Mouse (Mus musculus): ENCODE results near the gene Gm11011. TPM values are rescaled to one million over a fixed set of nuclear protein-coding genes. Genes with fewer than 3 reads are reported as not detected.

The Gm11011 gene
- total RNA-seq, 2 experiments from 2014 or later: not detected

GRCm38 (mm10) chr2:169597357-169597756 lies 9.8 kb upstream of the Gm11011 start:
- DNase-seq (ENCODE audit: low spot score in 2 of 2): no peak
- intact Hi-C loops (cut with DNase I): no loop called here

DNA sequence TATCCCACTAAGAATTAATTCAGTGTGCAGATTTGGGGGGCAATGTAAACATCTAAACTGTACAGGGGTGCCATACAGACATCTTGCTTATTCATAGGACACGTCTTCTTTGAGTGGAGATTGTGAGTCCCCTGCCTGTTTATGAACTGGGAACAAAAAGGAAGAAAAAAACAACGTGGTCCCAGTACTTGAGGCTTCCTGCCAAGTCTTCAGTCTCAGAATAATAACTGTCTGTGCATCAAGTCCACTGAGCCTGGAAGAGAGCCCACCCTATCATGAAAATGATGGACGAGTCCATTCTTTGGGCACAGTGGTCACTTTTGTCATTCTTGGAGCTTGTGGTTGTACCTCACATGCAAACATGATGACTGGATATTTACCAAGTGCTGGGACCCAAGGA lies 6.2 kb upstream of the Gm11011 start:
- intact Hi-C loops (cut with DNase I): no loop called here
- DNase-seq (ENCODE audit: low spot score in 2 of 2): no peak

DNA sequence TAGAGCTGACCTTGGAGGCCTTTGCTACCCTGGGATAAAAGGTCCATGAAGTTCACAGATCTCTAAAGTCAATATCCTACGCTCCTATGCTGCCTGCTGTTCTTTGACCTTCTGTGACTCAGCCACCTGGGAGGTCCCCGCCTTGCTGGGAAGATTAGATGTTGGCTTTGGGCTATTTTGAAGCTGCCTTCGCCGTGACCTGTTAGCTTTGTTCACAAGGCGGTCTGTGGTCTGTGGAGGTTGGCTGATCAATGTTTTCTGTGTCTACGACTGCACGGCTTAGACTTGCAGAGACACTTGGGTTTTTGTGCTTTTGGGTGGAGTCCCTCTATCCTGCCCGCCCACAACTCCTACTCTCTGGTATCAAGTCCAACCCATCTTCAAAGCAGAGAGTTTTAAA lies 2.9 kb upstream of the Gm11011 start:
- intact Hi-C loops (cut with DNase I): no loop called here

DNA sequence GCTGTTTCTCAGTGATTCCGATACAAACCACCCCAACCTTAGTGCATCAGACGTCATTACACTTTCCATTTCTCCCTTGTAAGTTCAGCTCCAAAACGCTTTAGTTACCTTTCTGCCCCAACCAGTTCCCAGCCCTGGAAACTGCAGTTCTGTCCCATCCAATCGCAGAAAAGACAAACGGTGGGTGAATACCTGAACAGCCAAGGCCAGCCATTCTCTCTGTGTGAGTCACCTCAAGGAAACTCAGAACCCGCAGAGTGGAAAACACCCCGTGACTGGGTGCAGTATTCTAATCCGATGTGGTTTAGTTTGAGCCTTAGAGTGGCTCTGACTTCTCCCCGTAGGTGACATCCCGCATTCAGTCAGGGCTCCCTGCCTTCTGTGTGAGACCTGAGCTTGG lies 2.2 kb upstream of the Gm11011 start:
- intact Hi-C loops (cut with DNase I): no loop called here
- no peak for DNase-seq (ENCODE audit: low spot score in 2 of 2)

More for the DNA sequence above, 2.9 kb upstream of the Gm11011 start:
- no peak for DNase-seq (ENCODE audit: low spot score in 2 of 2)

DNA sequence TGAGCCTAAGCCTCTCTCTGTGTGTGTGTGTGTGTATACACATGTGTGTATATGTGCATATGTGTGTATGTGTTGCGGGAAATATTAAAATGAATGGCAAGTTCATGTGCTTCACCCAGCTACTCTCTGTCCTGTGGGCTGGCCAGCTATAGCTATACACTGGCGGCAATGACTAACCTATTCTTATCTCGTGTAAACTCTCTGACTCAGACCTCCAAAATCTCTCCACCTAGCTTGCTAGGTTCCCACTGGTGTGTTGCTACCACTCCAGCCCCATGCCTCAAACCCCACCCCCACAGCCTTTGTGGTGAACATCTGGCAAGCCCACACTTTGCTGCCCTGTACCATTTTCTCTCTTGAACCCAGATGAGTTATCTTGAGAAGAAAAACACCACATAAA lies 857 bp downstream of the Gm11011 start:
- no peak for DNase-seq (ENCODE audit: low spot score in 2 of 2)
- intact Hi-C loops (cut with DNase I): no loop called here

DNA sequence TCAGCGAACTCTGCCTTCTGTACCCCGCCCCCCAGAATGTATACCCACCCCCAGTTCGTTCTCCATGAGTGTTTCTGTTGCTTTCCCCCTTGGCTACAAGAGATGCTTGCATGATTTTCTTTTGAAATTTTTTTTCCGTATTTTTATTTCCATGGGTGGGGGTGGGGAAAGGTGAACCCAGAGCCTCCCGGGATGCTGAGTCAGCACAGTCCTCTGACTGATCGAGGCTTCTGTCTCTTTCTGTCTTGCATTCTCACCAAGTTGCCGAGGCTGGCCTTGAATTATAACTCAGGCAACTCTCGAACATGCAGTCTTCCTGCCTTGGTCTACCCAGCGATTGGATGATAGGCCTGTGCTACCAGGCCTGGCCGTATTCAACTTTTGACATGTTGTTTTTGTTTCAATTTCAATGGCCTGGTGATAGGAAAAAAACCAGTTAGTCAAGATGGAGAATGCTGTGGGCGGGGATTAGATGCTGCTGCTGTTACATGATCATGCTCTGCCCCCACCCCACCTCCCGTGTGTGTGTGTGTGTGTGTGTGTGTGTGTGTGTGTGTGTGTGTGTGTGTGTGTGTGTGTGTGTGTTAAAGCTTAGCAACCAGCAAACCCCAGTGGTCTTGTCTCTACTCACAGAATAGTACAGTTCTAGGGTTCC lies 1.8 kb downstream of the Gm11011 start:
- no peak for DNase-seq (ENCODE audit: low spot score in 2 of 2)
- intact Hi-C loops (cut with DNase I): no loop called here

DNA sequence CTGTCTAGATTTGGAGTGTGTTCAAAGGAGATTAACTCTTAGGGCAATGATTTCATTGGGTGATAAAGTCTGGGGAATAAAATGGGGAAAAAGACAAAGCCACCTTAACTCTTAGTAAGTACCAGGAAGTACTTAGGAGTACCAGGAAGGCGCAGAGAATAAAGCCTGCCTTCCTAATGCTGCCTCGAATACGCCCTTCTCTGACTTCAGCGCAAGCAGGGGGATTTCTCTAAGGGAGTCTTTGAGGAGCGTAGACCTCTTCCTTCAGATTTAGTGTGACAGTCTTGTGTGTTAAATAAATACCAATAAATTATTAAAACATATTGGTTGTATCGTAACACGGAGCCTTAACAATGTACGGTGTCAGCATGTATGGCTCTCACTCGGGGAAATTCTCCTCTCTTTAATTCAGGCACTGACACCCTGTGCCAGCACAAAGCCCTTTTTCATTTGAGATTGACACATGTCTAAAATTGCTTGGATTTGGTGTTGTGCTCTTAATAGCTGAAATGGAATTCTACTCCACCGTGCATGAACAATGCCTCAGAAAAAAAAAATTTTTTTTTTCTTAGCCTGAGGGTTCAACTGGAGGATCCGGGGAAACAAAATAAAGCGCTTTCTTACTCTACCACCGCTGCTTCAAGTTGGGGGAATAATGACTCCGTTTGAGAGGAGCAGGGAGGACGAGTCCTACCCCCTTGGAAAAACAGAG lies 2.6 kb downstream of the Gm11011 start:
- intact Hi-C loops (cut with DNase I): no loop called here

DNA sequence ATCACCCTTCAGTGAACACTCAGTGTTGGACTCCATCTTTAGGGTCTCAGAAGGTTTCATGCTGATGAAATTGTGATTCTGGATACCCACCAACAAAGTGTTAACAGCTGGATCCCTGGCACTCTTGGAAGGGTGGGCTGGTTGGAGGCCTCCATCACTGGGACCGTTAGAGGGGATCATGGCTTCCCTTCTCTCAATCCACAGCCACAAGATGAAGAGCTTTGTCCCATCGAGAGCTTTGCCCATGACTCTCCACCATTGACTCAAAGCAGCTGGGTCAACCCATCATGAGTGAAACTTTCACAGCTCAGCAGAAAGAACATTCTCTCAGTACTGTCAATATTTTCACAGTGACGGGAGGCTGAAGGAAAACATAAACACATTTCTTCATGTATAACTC lies 4.1 kb downstream of the Gm11011 start:
- intact Hi-C loops (cut with DNase I): no loop called here
- DNase-seq (ENCODE audit: low spot score in 2 of 2): no peak

More for the DNA sequence above, 2.6 kb downstream of the Gm11011 start:
- no peak for DNase-seq (ENCODE audit: low spot score in 2 of 2)

GRCm38 (mm10) chr2:169577508-169578196 lies 9.9 kb downstream of the Gm11011 start:
- intact Hi-C loops (cut with DNase I): no loop called here
- DNase-seq (ENCODE audit: low spot score in 2 of 2): no peak

DNA sequence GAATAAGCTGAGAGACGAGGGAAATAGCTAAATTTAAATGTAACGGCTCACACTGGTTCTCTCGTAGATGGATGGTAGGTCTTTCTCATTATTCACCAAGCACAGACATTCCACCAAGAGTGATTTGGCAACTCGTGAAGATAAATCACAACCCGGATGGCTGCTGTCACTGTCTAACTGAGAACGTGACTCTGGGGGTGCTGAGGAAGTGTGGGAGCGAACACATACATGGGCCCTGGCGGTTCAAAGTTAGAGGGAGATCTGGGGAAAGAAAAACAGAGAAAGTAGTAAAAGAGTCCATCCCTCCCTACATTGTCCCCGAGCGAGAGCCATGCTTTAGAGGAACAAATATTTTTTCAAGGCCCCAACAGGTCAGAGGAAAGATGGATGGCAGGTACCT lies 17.5 kb downstream of the Gm11011 start:
- intact Hi-C loops (cut with DNase I): no loop called here
- no peak for DNase-seq (ENCODE audit: low spot score in 2 of 2)

DNA sequence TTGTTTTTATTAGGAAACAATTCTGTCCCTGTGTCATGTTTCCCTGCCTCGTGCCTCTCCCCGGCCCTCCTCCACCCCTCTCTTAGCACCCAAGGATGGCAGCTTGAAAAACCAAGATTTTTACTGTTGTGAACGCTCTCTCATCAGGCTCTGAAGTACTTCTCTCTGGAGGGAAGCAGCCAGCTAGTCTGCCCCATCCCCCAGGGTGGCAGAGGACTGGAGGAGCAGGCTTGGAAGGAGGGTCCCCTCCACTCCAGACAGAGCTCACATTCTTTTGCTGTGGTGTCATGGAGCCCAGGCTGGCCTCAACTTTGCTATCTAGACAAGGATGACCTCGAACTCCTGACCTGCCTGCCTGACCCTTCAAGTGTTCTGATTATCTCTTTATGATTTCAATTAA lies 21.4 kb downstream of the Gm11011 start:
- intact Hi-C loops (cut with DNase I): no loop called here
- DNase-seq (ENCODE audit: low spot score in 2 of 2): no peak

DNA sequence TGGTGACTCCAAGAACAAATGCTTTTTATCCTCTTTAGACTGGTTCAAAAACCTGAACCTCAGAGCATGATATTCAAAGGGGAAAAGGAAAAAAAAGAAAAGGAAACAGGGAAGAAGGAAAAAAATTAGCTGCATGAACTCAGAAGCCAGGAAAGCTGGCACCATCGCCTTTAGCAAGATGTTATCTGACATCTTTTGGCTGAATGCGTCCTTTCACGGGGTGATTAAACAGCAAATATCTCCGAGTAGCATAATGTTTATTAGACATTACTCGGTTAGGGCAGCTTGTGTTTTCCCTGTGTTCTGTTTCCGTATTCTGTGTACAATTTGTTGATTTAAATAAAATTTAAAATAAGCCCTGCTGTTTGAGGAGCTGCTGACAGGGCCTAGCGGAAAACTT lies 21.8 kb downstream of the Gm11011 start:
- intact Hi-C loops (cut with DNase I): no loop called here
- DNase-seq (ENCODE audit: low spot score in 2 of 2): no peak

- intact Hi-C loops (cut with DNase I): no loop called here
- no peak for DNase-seq (ENCODE audit: low spot score in 2 of 2)
Observed at GRCm38 (mm10) chr2:169545674-169546073, 41.9 kb downstream of the Gm11011 start.

DNA sequence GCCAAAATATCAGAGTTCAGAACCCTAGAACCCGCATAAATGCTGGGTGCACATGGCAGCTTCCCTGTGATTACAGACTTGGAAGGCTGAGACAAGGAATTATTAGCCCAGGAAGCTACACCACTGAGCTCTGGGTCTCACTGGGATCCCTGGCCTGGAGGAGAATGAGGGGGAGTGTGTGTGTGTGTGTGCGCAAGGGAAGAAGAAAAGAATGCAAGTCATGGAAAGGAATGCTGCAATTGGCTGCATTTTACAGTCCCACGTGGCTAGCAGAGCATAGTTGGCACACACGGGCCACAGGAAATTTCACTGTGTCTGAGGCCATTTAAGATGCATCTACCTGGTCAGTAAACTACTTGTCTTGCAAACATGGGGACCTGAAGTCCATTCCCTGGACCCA lies 48.6 kb downstream of the Gm11011 start:
- intact Hi-C loops (cut with DNase I): no loop called here
- no peak for DNase-seq (ENCODE audit: low spot score in 2 of 2)

Other genes with a start within 250 kb of the Gm11011 start
- 10 to 100 TPM; 28.2 to 54.5 TPM for gene Tshz2, start 45.3 kb upstream of the Gm11011 start, total RNA-seq (2021)